Mouse (Mus musculus): Measurements from ENCODE around the gene Hesx1.

- TF ChIP-seq FLI1 (IDR thresholded peaks at IDR 0.05; ENCODE audit: low read length) (no peak), GATA1 (IDR thresholded peaks at IDR 0.05; ENCODE audit: borderline replicate concordance, low read length) (no peak)
Observed at GRCm38 (mm10) chr14:26988694-26989093, 5.5 kb upstream of the Hesx1 start.

All from megakaryocyte, embryonic 14.5 days (primary cell).